Mouse (Mus musculus) mouse embryonic stem cell (cell line): Measurements from ENCODE around the gene Vwc2l.

Experiments used
- in situ Hi-C, 2 experiments: fragments of 300-500 bp; cut with MboI; formaldehyde crosslinking; loops; 1 replicate in 1 of 2; 3 replicates in 1 of 2; pipeline ENCODE4 v1.14.3; 2019 to 2020; ENCODE audit warnings: low sequenced_read_pairs in 2 of 2, low pct_unique_long_range_greater_than_20kb in 1 of 2, mixed read lengths in 1 of 2; ENCODE audit not compliant: unreplicated experiment in 1 of 2

Vwc2l gene

GRCm38 (mm10) chr1:70881269-70881668 is 155.8 kb downstream of the Vwc2l start:
- in situ Hi-C loops, result no loop called here

- in situ Hi-C loops, result no loop called here
These were observed 158.6 kb downstream of the Vwc2l start for GRCm38 (mm10) chr1:70884156-70884555.

GRCm38 (mm10) chr1:70902311-70902710 is 176.8 kb downstream of the Vwc2l start:
- in situ Hi-C loops, result no loop called here

GRCm38 (mm10) chr1:70907366-70907765 is 181.9 kb downstream of the Vwc2l start:
- in situ Hi-C loops, result no loop called here

GRCm38 (mm10) chr1:70911235-70911634 is 185.7 kb downstream of the Vwc2l start:
- in situ Hi-C loops, result no loop called here

- in situ Hi-C loops, result no loop called here
These were observed 187.6 kb downstream of the Vwc2l start for GRCm38 (mm10) chr1:70913071-70913470.

- in situ Hi-C loops, result no loop called here
These were observed 192.9 kb downstream of the Vwc2l start for GRCm38 (mm10) chr1:70918173-70919036.

- in situ Hi-C loops, result no loop called here
These were observed 207.5 kb downstream of the Vwc2l start for GRCm38 (mm10) chr1:70933016-70933415.
